Mouse (Mus musculus) midbrain, embryonic 14.5 days (tissue): ENCODE measurements at regions not wholly inside any gene's neighbourhood (a gene's known extent, or its start where the extent isn't known, plus 50 kb on each side); places are given as distances from the start of the nearest gene placed in this dataset.

Source experiments
- ATAC-seq: fragments of 200-750 bp; cut with Nextera tagmentation; 2 replicates; pipeline ENCODE4 v1.8.0; 2017; ENCODE audit warnings: moderate number of reproducible peaks, moderate library complexity; ENCODE audit not compliant: low FRiP score, low TSS enrichment
- DNase-seq: peaks from one replicate; pipeline ENCODE4 v3.0.0-alpha.2; 2015
- H3K27ac ChIP-seq: fragments of 300-500 bp; sonication (generic); replicated peaks from 2 replicates; pipeline ENCODE4 v1.5.1; 2014; ENCODE audit warnings: mild to moderate bottlenecking, low read depth, low read length, moderate library complexity
- H3K27me3 ChIP-seq: fragments of 300-500 bp; sonication (generic); 2 replicates; pipeline ENCODE4 v1.6.1; 2014; ENCODE audit warnings: low read length, control low read depth, mixed read lengths; ENCODE audit not compliant: control insufficient read depth, insufficient read depth
- H3K36me3 ChIP-seq: fragments of 300-500 bp; sonication (generic); 2 replicates; pipeline ENCODE4 v1.6.1; 2014; ENCODE audit warnings: low read length, control low read depth; ENCODE audit not compliant: control insufficient read depth, insufficient read depth
- H3K4me1 ChIP-seq: fragments of 300-500 bp; sonication (generic); 2 replicates; pipeline ENCODE4 v1.6.1; 2014; ENCODE audit warnings: mild to moderate bottlenecking, antibody characterized with exemption, low read length, control low read depth; ENCODE audit not compliant: control insufficient read depth, insufficient read depth
- H3K4me2 ChIP-seq: fragments of 300-500 bp; sonication (generic); 2 replicates; pipeline ENCODE4 v1.6.1; 2014; ENCODE audit warnings: mild to moderate bottlenecking, low read length, moderate library complexity
- H3K4me3 ChIP-seq: fragments of 300-500 bp; sonication (generic); replicated peaks from 2 replicates; pipeline ENCODE4 v1.5.1; 2014; ENCODE audit warnings: low read depth, low read length
- H3K9ac ChIP-seq: fragments of 300-500 bp; sonication (generic); replicated peaks from 2 replicates; pipeline ENCODE4 v1.6.1; 2014; ENCODE audit warnings: mild to moderate bottlenecking, low read length, moderate library complexity
- H3K9me3 ChIP-seq: fragments of 300-500 bp; sonication (generic); 2 replicates; pipeline ENCODE4 v1.6.1; 2016; ENCODE audit warnings: low read length, control low read depth, mixed read lengths; ENCODE audit not compliant: control insufficient read depth
- WGBS: fragments of 180-500 bp; shearing (Covaris S2); extraction: QIAGEN DNeasy Blood & Tissue Kit; methylation state at CpG from one replicate; pipeline ENCODE4 v1.1.7; 2014; 5-methylcytosine and 5-hydroxymethylcytosine counted together

- Histone ChIP-seq H3K4me3 (no peak overlapping the region), H3K36me3 (no peaks in the 10 kb centered on the region), H3K27me3 (no peaks in the 10 kb centered on the region), H3K27ac (no peak overlapping the region), H3K9me3 (no peaks in the 10 kb centered on the region), H3K4me2 (no peak overlapping the region), H3K9ac (no peak overlapping the region), H3K4me1 (no peaks in the 10 kb centered on the region)
- DNase-seq = peak; percentile 15
- peak; percentile 55 for ATAC-seq
- WGBS = 57% methylated on average over 6 of the region's 6 CpGs
Observed at GRCm38 (mm10) chr12:93221179-93221922, 1372.4 kb upstream of the Sel1l start.

GRCm38 (mm10) chr12:93207596-93207995 is 1358.6 kb upstream of the Sel1l start:
- H3K4me2 ChIP-seq = no peak overlapping the region
- no peaks in the 10 kb centered on the region for H3K4me1 ChIP-seq
- H3K27me3 ChIP-seq = no peaks in the 10 kb centered on the region
- H3K4me3 ChIP-seq = no peak overlapping the region
- DNase-seq (no peak), ATAC-seq (no peak)
- WGBS = 78% methylated on average over 3 of the region's 3 CpGs
- H3K36me3 ChIP-seq = no peaks in the 10 kb centered on the region
- H3K9ac ChIP-seq = no peak overlapping the region
- no peaks in the 10 kb centered on the region for H3K9me3 ChIP-seq
- H3K27ac ChIP-seq = no peak overlapping the region

GRCm38 (mm10) chr12:93188940-93189339 is 1340.0 kb upstream of the Sel1l start:
- Histone ChIP-seq H3K4me2 (no peak overlapping the region), H3K36me3 (no peaks in the 10 kb centered on the region), H3K27ac (no peak overlapping the region), H3K9me3 (no peaks in the 10 kb centered on the region), H3K9ac (no peak overlapping the region), H3K27me3 (no peaks in the 10 kb centered on the region), H3K4me3 (no peak overlapping the region), H3K4me1 (no peaks in the 10 kb centered on the region)
- DNase-seq (no peak), ATAC-seq (no peak)
- WGBS = 73% methylated on average over 1 of the region's 1 CpGs

- ATAC-seq = no peak
- whole genome bisulfite sequencing = 92% methylated on average over 5 of the region's 5 CpGs
Observed at GRCm38 (mm10) chr12:93173744-93174143, 1324.8 kb upstream of the Sel1l start.

GRCm38 (mm10) chr12:93160252-93160651 is 1311.3 kb upstream of the Sel1l start:
- no peak overlapping the region for H3K4me3 ChIP-seq
- no peak overlapping the region for H3K9ac ChIP-seq
- H3K27me3 ChIP-seq = no peaks in the 10 kb centered on the region
- DNase-seq (no peak), ATAC-seq (no peak)
- no peaks in the 10 kb centered on the region for H3K36me3 ChIP-seq
- H3K27ac ChIP-seq = no peak overlapping the region
- WGBS = 89% methylated on average over 4 of the region's 4 CpGs
- no peaks in the 10 kb centered on the region for H3K9me3 ChIP-seq
- H3K4me1 ChIP-seq = no peaks in the 10 kb centered on the region
- no peak overlapping the region for H3K4me2 ChIP-seq

More at GRCm38 (mm10) chr12:93173744-93174143, 1324.8 kb upstream of the Sel1l start:
- Histone ChIP-seq H3K4me1 (no peaks in the 10 kb centered on the region), H3K9ac (no peak overlapping the region), H3K27me3 (no peaks in the 10 kb centered on the region), H3K27ac (no peak overlapping the region), H3K4me3 (no peak overlapping the region), H3K9me3 (no peaks in the 10 kb centered on the region), H3K36me3 (no peaks in the 10 kb centered on the region), H3K4me2 (no peak overlapping the region)
- no peak for DNase-seq

- 57% methylated on average over 6 of the region's 6 CpGs for WGBS
- H3K4me1 ChIP-seq = no peaks in the 10 kb centered on the region
- ATAC-seq = no peak
- no peaks in the 10 kb centered on the region for H3K9me3 ChIP-seq
- H3K4me3 ChIP-seq = no peak overlapping the region
- H3K27ac ChIP-seq = no peak overlapping the region
- no peak overlapping the region for H3K4me2 ChIP-seq
- no peak overlapping the region for H3K9ac ChIP-seq
- DNase-seq = peak; percentile 68
- H3K36me3 ChIP-seq = no peaks in the 10 kb centered on the region
- no peaks in the 10 kb centered on the region for H3K27me3 ChIP-seq
Observed at GRCm38 (mm10) chr12:93152618-93153245, 1303.8 kb upstream of the Sel1l start.

- no peak for ATAC-seq
- H3K4me3 ChIP-seq = no peak overlapping the region
- H3K27me3 ChIP-seq = no peaks in the 10 kb centered on the region
- no peak overlapping the region for H3K27ac ChIP-seq
- no peaks in the 10 kb centered on the region for H3K36me3 ChIP-seq
- no peaks in the 10 kb centered on the region for H3K4me1 ChIP-seq
- WGBS = 65% methylated on average over 7 of the region's 7 CpGs
- H3K9ac ChIP-seq = no peak overlapping the region
- no peaks in the 10 kb centered on the region for H3K9me3 ChIP-seq
- peak; percentile 29 for DNase-seq
- H3K4me2 ChIP-seq = no peak overlapping the region
Observed at GRCm38 (mm10) chr12:93151530-93151929, 1302.6 kb upstream of the Sel1l start.

GRCm38 (mm10) chr12:93142265-93142664 is 1293.3 kb upstream of the Sel1l start:
- Histone ChIP-seq H3K4me2 (no peak overlapping the region), H3K36me3 (no peaks in the 10 kb centered on the region), H3K27ac (no peak overlapping the region), H3K4me3 (no peak overlapping the region), H3K9me3 (no peaks in the 10 kb centered on the region), H3K4me1 (no peaks in the 10 kb centered on the region), H3K9ac (no peak overlapping the region), H3K27me3 (no peaks in the 10 kb centered on the region)
- 51% methylated on average over 3 of the region's 3 CpGs for WGBS
- ATAC-seq (no peak; the same call in 1 of the 2 replicates), DNase-seq (peak; percentile 40)

- no peaks in the 10 kb centered on the region for H3K27me3 ChIP-seq
- H3K4me2 ChIP-seq = no peak overlapping the region
- no peak overlapping the region for H3K9ac ChIP-seq
- 41% methylated on average over 5 of the region's 5 CpGs for WGBS
- H3K36me3 ChIP-seq = no peaks in the 10 kb centered on the region
- H3K27ac ChIP-seq = no peak overlapping the region
- no peaks in the 10 kb centered on the region for H3K9me3 ChIP-seq
- ATAC-seq = peak; percentile 40; the same call in 1 of the 2 replicates
- no peak overlapping the region for H3K4me3 ChIP-seq
- 0 out of 2 replicates have a peak, but pooled peaks cover 4% of the 10 kb centered on the region for H3K4me1 ChIP-seq
- peak; percentile 39 for DNase-seq
Observed at GRCm38 (mm10) chr12:93136395-93136794, 1287.4 kb upstream of the Sel1l start.
